Mouse (Mus musculus) myocyte (in vitro differentiated cells): Measurements from ENCODE around the gene Ercc8. TPM values are rescaled to one million over a fixed set of nuclear protein-coding genes. Genes with fewer than 3 reads are reported as not detected.

Experiments used
- H3K27me3 ChIP-seq: one replicate; pipeline ENCODE4 v1.6.1; 2011; ENCODE audit not compliant: control insufficient read depth, insufficient read depth, insufficient read length
- H3K36me3 ChIP-seq: one replicate; pipeline ENCODE4 v1.6.1; 2011; ENCODE audit not compliant: control insufficient read depth, insufficient read depth
- H3K4me2 ChIP-seq: one replicate; pipeline ENCODE4 v1.6.1; 2011; ENCODE audit warnings: low read depth, control low read depth
- H3K4me3 ChIP-seq: one replicate; pipeline ENCODE4 v1.5.1; 2011; ENCODE audit warnings: mild to moderate bottlenecking, control low read depth, moderate library complexity
- H3K79me2 ChIP-seq: one replicate; pipeline ENCODE4 v1.6.1; 2011; ENCODE audit not compliant: control insufficient read depth, insufficient read depth
- H3ac ChIP-seq: one replicate; pipeline ENCODE4 v1.6.1; 2011; ENCODE audit not compliant: control insufficient read depth, insufficient read length
- CEBPB ChIP-seq: IDR thresholded peaks from 2 replicates; pipeline ENCODE4 v1.6.1; 2011; ENCODE audit warnings: mild to moderate bottlenecking, moderate library complexity; ENCODE audit not compliant: poor library complexity, insufficient read depth, severe bottlenecking
- E2F4 ChIP-seq: IDR thresholded peaks from one replicate; pipeline ENCODE4 v1.6.1; 2011; ENCODE audit warnings: mild to moderate bottlenecking, control low read depth, moderate library complexity; ENCODE audit not compliant: insufficient read depth
- MAX ChIP-seq: IDR thresholded peaks from one replicate; pipeline ENCODE4 v1.6.1; 2011; ENCODE audit warnings: low read depth, mild to moderate bottlenecking, control low read depth
- MYOD1 ChIP-seq, 3 experiments: IDR thresholded peaks; one replicate each; pipeline ENCODE4 v1.6.1; 2011; ENCODE audit warnings: control low read depth in 2 of 3, low read depth in 2 of 3, mild to moderate bottlenecking in 2 of 3, moderate library complexity in 1 of 3; ENCODE audit not compliant: insufficient read length in 2 of 3, control insufficient read depth in 1 of 3
- MYOG ChIP-seq, 3 experiments: IDR thresholded peaks; one replicate each; pipeline ENCODE4 v1.6.1; 2011; ENCODE audit warnings: control low read depth in 2 of 3, low read depth in 2 of 3, mild to moderate bottlenecking in 2 of 3; ENCODE audit not compliant: insufficient read length in 2 of 3, control insufficient read depth in 1 of 3, insufficient read depth in 1 of 3
- POLR2A ChIP-seq: IDR thresholded peaks from one replicate; pipeline ENCODE4 v1.6.1; 2011; ENCODE audit warnings: low read depth, mild to moderate bottlenecking, control low read depth, moderate library complexity; ENCODE audit not compliant: insufficient read length
- POLR2AphosphoS2 ChIP-seq: IDR thresholded peaks from one replicate; pipeline ENCODE4 v1.6.1; 2011; ENCODE audit warnings: low read depth, control low read depth; ENCODE audit not compliant: insufficient read length
- REST ChIP-seq: IDR thresholded peaks from one replicate; pipeline ENCODE4 v1.6.1; 2011; ENCODE audit warnings: mild to moderate bottlenecking, control low read depth, moderate library complexity; ENCODE audit not compliant: insufficient read depth, insufficient read length
- SRF ChIP-seq: IDR thresholded peaks from one replicate; pipeline ENCODE4 v1.6.1; 2011; ENCODE audit warnings: low read depth; ENCODE audit not compliant: control insufficient read depth, insufficient read length
- TCF12 ChIP-seq: IDR thresholded peaks from one replicate; pipeline ENCODE4 v1.6.1; 2011; ENCODE audit warnings: mild to moderate bottlenecking, control low read depth; ENCODE audit not compliant: poor library complexity, insufficient read depth, severe bottlenecking
- TCF3 ChIP-seq: IDR thresholded peaks from one replicate; pipeline ENCODE4 v1.6.1; 2011; ENCODE audit warnings: low read depth, control low read depth; ENCODE audit not compliant: insufficient read length
- USF1 ChIP-seq: IDR thresholded peaks from one replicate; pipeline ENCODE4 v1.6.1; 2011; ENCODE audit warnings: low read depth, mild to moderate bottlenecking, control low read depth, moderate library complexity
- polyA plus RNA-seq: library from polyadenylated mRNA; unstranded; fragments of >200 nt; fragmentation: generic; extraction: Trizol; gene quantifications from one replicate; pipeline ENCODE4 v1.2.1, GENCODE M21; 2012; ENCODE audit warnings: missing spikeins

The Ercc8 gene
- polyA plus RNA-seq, 1 experiment: 5.2 TPM

DNA sequence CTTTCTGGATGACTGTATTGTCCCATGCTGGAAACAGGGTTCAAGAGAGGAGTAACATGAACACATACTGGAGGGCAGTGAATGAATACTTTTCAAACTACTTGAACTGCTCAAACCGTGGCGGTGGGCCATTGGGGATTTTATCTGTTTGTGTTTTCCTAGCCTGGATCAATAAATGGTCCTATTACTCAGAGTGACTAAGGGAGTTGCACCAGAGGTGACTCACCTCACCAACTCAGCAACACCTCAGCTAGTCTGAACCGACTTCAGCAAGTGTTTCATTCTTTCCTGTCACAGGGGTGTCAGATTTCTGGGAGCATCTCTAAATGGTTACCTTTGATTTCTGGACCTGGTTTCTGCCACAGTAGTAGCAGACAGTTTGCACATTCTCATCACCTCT is 70.7 kb downstream of the Ercc8 start:
- Histone ChIP-seq H3K36me3 (no peaks in the 10 kb centered on the region), H3K4me2 (no peak overlapping the region), H3K27me3 (no peaks in the 10 kb centered on the region), H3K4me3 (no peak overlapping the region), H3ac (no peak overlapping the region), H3K79me2 (no peaks in the 10 kb centered on the region)
- no peak for TF ChIP-seq USF1
- TF ChIP-seq CEBPB: no peak
- TF ChIP-seq POLR2A: no peak
- TF ChIP-seq MYOD1 (IDR thresholded peaks at IDR 0.05; ENCODE audit: control insufficient read depth in 1 of 3, insufficient read length in 2 of 3, low read depth in 2 of 3): no peak
- no peak for TF ChIP-seq POLR2AphosphoS2
- TF ChIP-seq TCF12: no peak
- no peak for TF ChIP-seq MAX
- TF ChIP-seq SRF: no peak
- TF ChIP-seq MYOG (IDR thresholded peaks at IDR 0.05; ENCODE audit: control insufficient read depth in 1 of 3, insufficient read depth in 1 of 3, insufficient read length in 2 of 3, low read depth in 2 of 3): no peak
- no peak for TF ChIP-seq REST
- no peak for TF ChIP-seq TCF3

DNA sequence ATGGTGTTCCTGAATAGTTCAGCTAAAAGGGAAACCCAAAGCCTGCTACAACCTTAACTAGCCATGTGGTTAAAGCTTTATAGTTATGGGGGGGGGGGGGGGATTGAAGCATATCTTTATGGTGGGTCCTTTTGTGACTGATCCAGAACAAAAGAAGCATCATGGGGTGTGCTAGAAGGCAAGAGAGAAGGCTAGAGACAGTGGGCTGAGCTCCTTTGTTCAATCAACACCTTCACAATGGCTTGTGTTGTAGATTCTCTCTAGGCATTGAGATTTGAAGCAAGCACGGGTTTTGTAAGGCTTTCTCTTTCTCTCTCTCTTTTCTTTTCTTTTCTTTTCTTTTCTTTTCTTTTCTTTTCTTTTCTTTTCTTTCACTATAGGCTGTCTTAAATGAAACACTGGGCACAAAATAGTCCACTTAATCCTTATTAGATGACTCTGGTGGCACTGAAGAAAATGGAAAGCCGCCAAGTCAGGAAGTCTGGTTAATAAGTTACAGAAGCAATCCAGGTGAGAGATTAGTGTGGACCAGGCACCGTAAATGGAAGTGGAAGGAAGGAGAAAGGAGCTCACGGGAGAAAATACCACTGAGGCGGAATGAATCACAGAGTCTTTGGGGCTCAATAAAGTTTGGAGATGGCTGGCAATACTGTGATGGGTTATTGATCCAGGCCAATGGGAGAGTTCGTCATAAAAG is 71.3 kb downstream of the Ercc8 start:
- Histone ChIP-seq H3K79me2 (no peaks in the 10 kb centered on the region), H3ac (no peak overlapping the region), H3K27me3 (no peaks in the 10 kb centered on the region), H3K36me3 (no peaks in the 10 kb centered on the region), H3K4me3 (no peak overlapping the region), H3K4me2 (no peak overlapping the region)
- TF ChIP-seq REST: no peak
- no peak for TF ChIP-seq USF1
- TF ChIP-seq SRF: no peak
- no peak for TF ChIP-seq TCF3
- TF ChIP-seq E2F4: no peak
- TF ChIP-seq POLR2A: no peak
- TF ChIP-seq MAX: no peak
- TF ChIP-seq TCF12: no peak
- TF ChIP-seq CEBPB: no peak
- no peak for TF ChIP-seq MYOD1 (IDR thresholded peaks at IDR 0.05; ENCODE audit: control insufficient read depth in 1 of 3, insufficient read length in 2 of 3, low read depth in 2 of 3)
- no peak for TF ChIP-seq MYOG (IDR thresholded peaks at IDR 0.05; ENCODE audit: control insufficient read depth in 1 of 3, insufficient read depth in 1 of 3, insufficient read length in 2 of 3, low read depth in 2 of 3)
- TF ChIP-seq POLR2AphosphoS2: no peak

DNA sequence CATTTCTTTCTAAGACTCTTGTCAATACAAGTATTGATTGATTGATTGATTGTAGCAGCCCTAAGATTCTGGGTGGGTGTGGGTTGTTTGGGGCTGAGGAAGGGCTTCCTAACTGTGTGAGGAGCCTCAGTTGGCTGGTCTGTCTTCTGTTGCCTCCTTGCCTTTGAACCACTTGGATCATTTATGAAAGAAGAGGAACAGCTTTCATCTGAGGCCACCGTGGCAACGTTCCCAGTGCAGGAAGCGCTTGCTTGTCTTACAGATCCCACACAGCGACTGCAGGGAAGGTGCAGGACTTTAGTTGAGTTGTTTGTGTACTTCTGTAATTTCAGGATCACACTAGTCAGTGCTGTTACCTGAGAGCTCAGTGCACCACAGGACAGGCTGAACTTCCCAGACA is 81.5 kb downstream of the Ercc8 start:
- Histone ChIP-seq H3K4me3 (no peak overlapping the region), H3ac (no peak overlapping the region), H3K79me2 (no peaks in the 10 kb centered on the region), H3K4me2 (no peak overlapping the region), H3K36me3 (no peaks in the 10 kb centered on the region), H3K27me3 (no peaks in the 10 kb centered on the region)
- TF ChIP-seq TCF12 (no peak), SRF (no peak), POLR2AphosphoS2 (no peak)

DNA sequence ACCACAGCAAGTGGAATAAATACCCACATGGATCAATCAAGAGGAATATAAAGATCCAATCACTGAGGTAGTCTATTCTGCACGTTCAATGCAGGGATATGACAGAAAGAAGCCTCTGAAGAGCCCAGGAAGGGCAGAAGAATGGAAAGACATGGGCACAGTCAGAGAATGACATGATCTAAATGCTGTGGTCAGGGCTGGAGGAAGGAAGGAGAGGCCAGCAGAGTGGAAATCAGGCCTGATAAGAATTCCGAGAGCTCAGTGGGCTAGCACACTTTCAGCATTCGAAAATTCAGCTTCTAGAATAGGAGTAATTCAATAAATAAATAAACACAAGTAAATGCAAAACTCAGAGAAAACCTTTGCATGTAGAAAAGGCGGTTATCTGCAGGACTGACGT is 83.2 kb downstream of the Ercc8 start:
- no peak for TF ChIP-seq USF1
- no peak for TF ChIP-seq CEBPB
- TF ChIP-seq POLR2AphosphoS2: no peak
- TF ChIP-seq MYOG (IDR thresholded peaks at IDR 0.05; ENCODE audit: control insufficient read depth in 1 of 3, insufficient read depth in 1 of 3, insufficient read length in 2 of 3, low read depth in 2 of 3): no peak
- TF ChIP-seq TCF3: no peak
- TF ChIP-seq POLR2A: no peak
- TF ChIP-seq SRF: no peak
- no peak for TF ChIP-seq MAX
- TF ChIP-seq E2F4: no peak
- Histone ChIP-seq H3K79me2 (no peaks in the 10 kb centered on the region), H3K4me3 (no peak overlapping the region), H3K4me2 (no peak overlapping the region), H3ac (no peak overlapping the region), H3K27me3 (no peaks in the 10 kb centered on the region), H3K36me3 (no peaks in the 10 kb centered on the region)

Other genes starting within 250 kb of the Ercc8 start
- gene Smim15, start 114.3 kb upstream of the Ercc8 start, polyA plus RNA-seq: 18.3 TPM
- 25.4 TPM for gene Ndufaf2, start 108 bp upstream of the Ercc8 start, polyA plus RNA-seq
- gene Elovl7, start 55.7 kb downstream of the Ercc8 start, polyA plus RNA-seq: 0.34 TPM
- 3.7 TPM for gene Depdc1b, start 157.6 kb downstream of the Ercc8 start, polyA plus RNA-seq